Mouse (Mus musculus): Measurements from ENCODE around the gene Dgat2. TPM values are rescaled to one million over a fixed set of nuclear protein-coding genes. Genes with fewer than 3 reads are reported as not detected.

Gene Dgat2
- polyA plus RNA-seq, 1 experiment from 2014 or later = 1,691 TPM

- Histone ChIP-seq H3K27ac (ENCODE audit: low read depth, low read length) (no peak overlapping the region), H3K9me3 (ENCODE audit: control insufficient read depth) (no peaks in the 10 kb centered on the region), H3K4me1 (replicated peaks; ENCODE audit: control insufficient read depth, insufficient read depth, low read length) (peaks cover 19% of the 10 kb centered on the region; the same call in 1 of the 2 replicates), H3K4me2 (replicated peaks; ENCODE audit: low read depth) (no peak overlapping the region), H3K4me3 (ENCODE audit: low read depth, low read length) (no peak overlapping the region), H3K27me3 (replicated peaks; ENCODE audit: control insufficient read depth, insufficient read depth, low read length) (no peaks in the 10 kb centered on the region), H3K9ac (ENCODE audit: low read depth, low read length) (no peak overlapping the region), H3K36me3 (ENCODE audit: control insufficient read depth, insufficient read depth) (peaks cover 38% of the 10 kb centered on the region)
- ATAC-seq = no peak
- TF ChIP-seq CTCF (IDR thresholded peaks at IDR 0.05; ENCODE audit: low read depth) = no peak
- 85% methylated on average over 8 of the region's 8 CpGs for WGBS
Measured at GRCm38 (mm10) chr7:99152756-99153155, 29.8 kb downstream of the Dgat2 start.

DNA sequence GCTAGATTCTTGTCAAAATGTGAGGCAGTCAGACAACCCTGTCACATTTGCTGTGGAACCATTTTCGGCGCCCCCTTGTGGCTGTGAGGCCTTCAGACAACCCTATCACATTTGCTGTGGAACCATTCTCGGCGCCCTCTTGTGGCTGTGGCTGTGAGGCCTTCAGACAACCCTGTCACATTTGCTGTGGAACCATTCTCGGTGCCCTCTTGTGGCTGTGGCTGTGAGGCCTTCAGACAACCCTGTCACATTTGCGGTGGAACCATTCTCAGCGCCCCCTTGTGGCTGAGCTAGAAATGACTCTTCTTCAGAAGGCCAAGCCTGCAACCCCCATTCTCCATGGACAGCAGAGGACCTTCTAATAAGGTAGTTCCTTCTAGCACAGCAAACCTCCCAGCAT is 31.2 kb downstream of the Dgat2 start:
- Histone ChIP-seq H3K27ac (ENCODE audit: low read depth, low read length) (0 out of 2 replicates have a peak overlapping the region, but pooled peaks have one; percentile 21), H3K4me2 (replicated peaks; ENCODE audit: low read depth) (no peak overlapping the region), H3K36me3 (ENCODE audit: control insufficient read depth, insufficient read depth) (peaks cover 24% of the 10 kb centered on the region), H3K27me3 (replicated peaks; ENCODE audit: control insufficient read depth, insufficient read depth, low read length) (no peaks in the 10 kb centered on the region), H3K4me1 (replicated peaks; ENCODE audit: control insufficient read depth, insufficient read depth, low read length) (peaks cover 10% of the 10 kb centered on the region; the same call in 1 of the 2 replicates), H3K9ac (ENCODE audit: low read depth, low read length) (no peak overlapping the region), H3K9me3 (ENCODE audit: control insufficient read depth) (no peaks in the 10 kb centered on the region), H3K4me3 (ENCODE audit: low read depth, low read length) (no peak overlapping the region)
- peak; percentile 66 for ATAC-seq
- TF ChIP-seq CTCF (IDR thresholded peaks at IDR 0.05; ENCODE audit: low read depth) = peak; percentile 100
- WGBS = 4% methylated on average over 7 of the region's 7 CpGs

DNA sequence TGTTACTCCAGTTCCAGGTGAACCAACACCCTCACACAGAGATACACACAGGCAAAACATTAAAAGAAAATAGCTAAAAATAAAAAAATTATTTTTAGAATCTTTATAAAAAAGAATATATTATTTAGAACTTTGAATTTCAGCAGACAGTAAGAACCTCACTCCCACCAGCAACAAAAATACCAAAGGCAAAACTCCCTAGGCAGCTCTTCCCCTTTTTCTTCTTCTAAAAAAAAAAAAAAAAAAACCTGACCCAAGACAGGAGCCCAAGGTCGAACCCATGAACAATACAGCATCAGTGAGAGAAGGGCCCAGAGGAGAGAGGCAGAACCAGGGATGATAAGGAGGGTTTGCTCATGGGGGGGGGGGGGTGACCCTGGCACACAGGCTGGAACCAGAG is 33.5 kb downstream of the Dgat2 start:
- 64% methylated on average over 1 of the region's 1 CpGs for WGBS

GRCm38 (mm10) chr7:99147494-99147893 is 35.0 kb downstream of the Dgat2 start:
- 90% methylated on average over 7 of the region's 7 CpGs for WGBS
- Histone ChIP-seq H3K4me2 (replicated peaks; ENCODE audit: low read depth) (no peak overlapping the region), H3K27ac (ENCODE audit: low read depth, low read length) (no peak overlapping the region), H3K27me3 (replicated peaks; ENCODE audit: control insufficient read depth, insufficient read depth, low read length) (no peaks in the 10 kb centered on the region), H3K4me1 (replicated peaks; ENCODE audit: control insufficient read depth, insufficient read depth, low read length) (no peaks in the 10 kb centered on the region; the same call in 1 of the 2 replicates), H3K9me3 (ENCODE audit: control insufficient read depth) (no peaks in the 10 kb centered on the region), H3K9ac (ENCODE audit: low read depth, low read length) (no peak overlapping the region), H3K36me3 (ENCODE audit: control insufficient read depth, insufficient read depth) (peaks cover 6% of the 10 kb centered on the region; the same call in 1 of the 2 replicates), H3K4me3 (ENCODE audit: low read depth, low read length) (no peak overlapping the region)
- no peak for ATAC-seq
- TF ChIP-seq CTCF (IDR thresholded peaks at IDR 0.05; ENCODE audit: low read depth) = no peak

More for the DNA sequence above, 33.5 kb downstream of the Dgat2 start:
- Histone ChIP-seq H3K9me3 (ENCODE audit: control insufficient read depth) (no peaks in the 10 kb centered on the region), H3K4me3 (ENCODE audit: low read depth, low read length) (no peak overlapping the region), H3K36me3 (ENCODE audit: control insufficient read depth, insufficient read depth) (peaks cover 12% of the 10 kb centered on the region), H3K4me2 (replicated peaks; ENCODE audit: low read depth) (no peak overlapping the region), H3K27ac (ENCODE audit: low read depth, low read length) (no peak overlapping the region), H3K27me3 (replicated peaks; ENCODE audit: control insufficient read depth, insufficient read depth, low read length) (no peaks in the 10 kb centered on the region), H3K9ac (ENCODE audit: low read depth, low read length) (no peak overlapping the region), H3K4me1 (replicated peaks; ENCODE audit: control insufficient read depth, insufficient read depth, low read length) (no peaks in the 10 kb centered on the region; the same call in 1 of the 2 replicates)
- no peak for TF ChIP-seq CTCF (IDR thresholded peaks at IDR 0.05; ENCODE audit: low read depth)
- ATAC-seq = no peak

- no peak for ATAC-seq
- H3K27me3 ChIP-seq (replicated peaks; ENCODE audit: control insufficient read depth, insufficient read depth, low read length) = no peaks in the 10 kb centered on the region
- H3K9ac ChIP-seq (ENCODE audit: low read depth, low read length) = no peak overlapping the region
- H3K9me3 ChIP-seq (ENCODE audit: control insufficient read depth) = no peaks in the 10 kb centered on the region
- no peak for TF ChIP-seq CTCF (IDR thresholded peaks at IDR 0.05; ENCODE audit: low read depth)
- H3K36me3 ChIP-seq (ENCODE audit: control insufficient read depth, insufficient read depth) = peaks cover under 1% of the 10 kb centered on the region; the same call in 1 of the 2 replicates
- H3K4me2 ChIP-seq (replicated peaks; ENCODE audit: low read depth) = no peak overlapping the region
- WGBS = 65% methylated on average over 7 of the region's 7 CpGs
- H3K27ac ChIP-seq (ENCODE audit: low read depth, low read length) = no peak overlapping the region
- H3K4me1 ChIP-seq (replicated peaks; ENCODE audit: control insufficient read depth, insufficient read depth, low read length) = no peaks in the 10 kb centered on the region; the same call in 1 of the 2 replicates
- no peak overlapping the region for H3K4me3 ChIP-seq (ENCODE audit: low read depth, low read length)
Measured at GRCm38 (mm10) chr7:99146906-99147305, 35.6 kb downstream of the Dgat2 start.

DNA sequence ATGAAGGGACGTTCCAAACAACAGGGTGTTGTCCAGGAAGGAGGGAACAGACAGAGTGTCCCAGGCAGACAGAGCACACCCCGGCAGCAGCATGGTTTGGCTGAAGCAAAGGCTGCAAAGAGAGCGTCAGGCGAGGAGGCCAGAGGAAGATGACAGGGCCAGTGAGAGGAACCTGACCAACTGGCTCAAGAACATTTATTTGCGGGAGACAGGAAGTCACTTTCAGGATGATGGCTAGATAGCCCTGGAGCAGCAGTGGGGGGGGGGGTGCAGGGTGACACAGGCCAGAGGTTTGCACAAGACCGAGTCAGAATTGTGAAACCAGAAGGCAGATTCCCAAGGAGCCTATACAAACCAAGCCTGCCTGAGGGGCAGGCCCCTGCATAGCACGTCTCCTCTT is 36.5 kb downstream of the Dgat2 start:
- no peak overlapping the region for H3K9ac ChIP-seq (ENCODE audit: low read depth, low read length)
- H3K4me1 ChIP-seq (replicated peaks; ENCODE audit: control insufficient read depth, insufficient read depth, low read length) = no peaks in the 10 kb centered on the region; the same call in 1 of the 2 replicates
- ATAC-seq = no peak
- no peak for TF ChIP-seq CTCF (IDR thresholded peaks at IDR 0.05; ENCODE audit: low read depth)
- H3K4me3 ChIP-seq (ENCODE audit: low read depth, low read length) = no peak overlapping the region
- H3K27ac ChIP-seq (ENCODE audit: low read depth, low read length) = no peak overlapping the region
- H3K4me2 ChIP-seq (replicated peaks; ENCODE audit: low read depth) = no peak overlapping the region
- H3K27me3 ChIP-seq (replicated peaks; ENCODE audit: control insufficient read depth, insufficient read depth, low read length) = no peaks in the 10 kb centered on the region
- WGBS = 55% methylated on average over 7 of the region's 7 CpGs
- no peaks in the 10 kb centered on the region; the same call in 1 of the 2 replicates for H3K36me3 ChIP-seq (ENCODE audit: control insufficient read depth, insufficient read depth)
- no peaks in the 10 kb centered on the region for H3K9me3 ChIP-seq (ENCODE audit: control insufficient read depth)

All from intestine, postnatal 0 days (tissue).